Mouse (Mus musculus) midbrain, embryonic 16.5 days (tissue): ENCODE results near the gene Akap17b. TPM values are rescaled to one million over a fixed set of nuclear protein-coding genes. Genes with fewer than 3 reads are reported as not detected.

Experiments used
- ATAC-seq: fragments of 200-750 bp; cut with Nextera tagmentation; 2 replicates; pipeline ENCODE4 v1.8.0; 2017; ENCODE audit warnings: moderate TSS enrichment
- H3K27ac ChIP-seq: fragments of 300-500 bp; sonication (generic); 2 replicates; pipeline ENCODE4 v1.5.1; 2014; ENCODE audit warnings: mild to moderate bottlenecking, low read length, mixed read lengths
- H3K27me3 ChIP-seq: fragments of 300-500 bp; sonication (generic); 2 replicates; pipeline ENCODE4 v1.6.1; 2014; ENCODE audit warnings: low read depth, low read length, mixed read lengths; ENCODE audit not compliant: control insufficient read depth, insufficient read depth
- H3K36me3 ChIP-seq: fragments of 300-500 bp; sonication (generic); 2 replicates; pipeline ENCODE4 v1.6.1; 2014; ENCODE audit warnings: mild to moderate bottlenecking, low read length, moderate library complexity, mixed read lengths; ENCODE audit not compliant: control insufficient read depth, insufficient read depth
- H3K4me1 ChIP-seq: fragments of 300-500 bp; sonication (generic); 2 replicates; pipeline ENCODE4 v1.6.1; 2014; ENCODE audit warnings: mild to moderate bottlenecking, low read length, mixed read lengths; ENCODE audit not compliant: control insufficient read depth, insufficient read depth
- H3K4me2 ChIP-seq: fragments of 300-500 bp; sonication (generic); 2 replicates; pipeline ENCODE4 v1.6.1; 2014; ENCODE audit warnings: mild to moderate bottlenecking, low read length, mixed read lengths
- H3K4me3 ChIP-seq: fragments of 300-500 bp; sonication (generic); 2 replicates; pipeline ENCODE4 v1.5.1; 2014; ENCODE audit warnings: low read depth, mild to moderate bottlenecking, low read length, moderate library complexity, mixed read lengths
- H3K9ac ChIP-seq: fragments of 300-500 bp; sonication (generic); 2 replicates; pipeline ENCODE4 v1.6.1; 2014; ENCODE audit warnings: low read depth, low read length, mixed read lengths
- H3K9me3 ChIP-seq: fragments of 300-500 bp; sonication (generic); replicated peaks from 2 replicates; pipeline ENCODE4 v1.6.1; 2014; ENCODE audit warnings: mild to moderate bottlenecking, low read length, mixed read lengths; ENCODE audit not compliant: control insufficient read depth, poor library complexity, severe bottlenecking
- WGBS: fragments of 180-500 bp; shearing (Covaris S2); extraction: QIAGEN DNeasy Blood & Tissue Kit; methylation state at CpG from one replicate; pipeline ENCODE4 v1.1.7; 2014; 5-methylcytosine and 5-hydroxymethylcytosine counted together
- polyA plus RNA-seq: library from polyadenylated mRNA; unstranded; fragments of >200 nt; fragmentation: Nextera tagmentation; extraction: Ambion mirVana; gene quantifications from 2 replicates; pipeline ENCODE4 v1.2.1, GENCODE M21; 2015

The Akap17b gene
- polyA plus RNA-seq, 1 experiment from 2014 or later, result 6.1 TPM

DNA sequence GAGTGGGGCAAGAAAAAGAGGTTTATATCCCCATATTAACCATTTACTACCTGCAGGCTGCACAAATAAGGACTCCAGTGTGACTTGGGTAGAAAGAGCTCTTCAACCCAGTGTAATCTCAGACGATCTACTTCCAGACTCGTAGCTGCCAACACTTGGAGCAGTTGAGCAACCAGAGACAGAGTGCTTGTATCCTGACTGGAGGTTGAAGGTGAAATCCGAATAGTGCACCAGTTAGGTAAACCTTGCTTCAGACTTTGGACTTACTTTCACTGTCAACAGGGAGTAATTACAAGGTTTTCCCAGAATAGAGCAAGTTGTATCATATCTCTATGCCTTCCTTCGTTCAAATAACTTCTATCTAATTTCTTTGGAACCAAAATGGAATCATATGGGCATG, 53.7 kb downstream of the Akap17b start:
- no peak overlapping the region for H3K9ac ChIP-seq
- no peak for ATAC-seq
- no peaks in the 10 kb centered on the region; the same call in 1 of the 2 replicates for H3K4me1 ChIP-seq
- WGBS, result 71% methylated on average over 4 of the region's 4 CpGs
- no peak overlapping the region for H3K4me3 ChIP-seq
- H3K4me2 ChIP-seq, result no peak overlapping the region
- H3K27me3 ChIP-seq, result no peaks in the 10 kb centered on the region
- no peaks in the 10 kb centered on the region for H3K36me3 ChIP-seq
- H3K9me3 ChIP-seq, result no peaks in the 10 kb centered on the region
- no peak overlapping the region for H3K27ac ChIP-seq

DNA sequence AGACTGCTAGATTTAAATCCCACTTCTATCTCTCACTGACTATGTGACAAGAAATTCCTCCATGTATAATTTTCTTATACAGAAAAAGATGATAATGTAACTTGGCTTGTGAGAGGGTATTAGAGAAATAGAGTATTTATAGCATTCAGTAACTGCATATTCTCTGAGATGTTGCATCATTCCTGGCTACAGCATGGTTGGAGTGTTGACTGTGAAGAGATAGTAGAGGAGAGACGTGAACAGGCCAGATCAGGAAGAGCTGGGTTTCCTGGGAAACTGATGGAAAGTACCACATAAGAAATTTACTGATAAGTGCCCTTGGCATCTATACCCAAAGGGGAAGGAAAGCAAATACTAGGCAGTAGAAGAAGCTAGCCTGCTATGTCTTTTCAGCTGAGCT, 54.1 kb downstream of the Akap17b start:
- no peak overlapping the region for H3K4me3 ChIP-seq
- 61% methylated on average over 1 of the region's 1 CpGs for whole genome bisulfite sequencing
- ATAC-seq, result no peak

DNA sequence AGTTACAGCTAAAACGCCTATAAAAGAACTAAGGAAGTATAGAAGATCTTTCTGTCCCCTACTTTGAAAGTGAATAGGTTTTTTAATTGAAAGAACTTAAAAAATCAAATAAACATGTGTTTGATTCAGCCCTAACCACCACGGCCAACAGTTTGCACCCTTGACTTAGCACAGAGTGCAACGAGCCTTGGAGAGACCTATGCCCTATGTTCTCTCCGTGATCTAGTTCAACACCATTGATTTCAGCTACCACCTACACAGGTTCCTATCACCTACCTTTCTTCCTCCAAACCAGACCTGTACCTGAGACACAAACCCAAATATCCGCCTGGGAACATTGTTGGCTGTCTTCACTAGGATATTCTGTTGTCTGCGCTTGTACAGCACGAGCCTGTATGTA, 54.9 kb downstream of the Akap17b start:
- no peak for ATAC-seq
- Histone ChIP-seq H3K4me2 (no peak overlapping the region), H3K36me3 (no peaks in the 10 kb centered on the region), H3K4me1 (no peaks in the 10 kb centered on the region; the same call in 1 of the 2 replicates), H3K9ac (no peak overlapping the region), H3K4me3 (no peak overlapping the region), H3K27ac (no peak overlapping the region), H3K27me3 (no peaks in the 10 kb centered on the region), H3K9me3 (no peaks in the 10 kb centered on the region)
- WGBS, result 87% methylated on average over 7 of the region's 7 CpGs

More for the DNA sequence above, 54.1 kb downstream of the Akap17b start:
- no peaks in the 10 kb centered on the region for H3K27me3 ChIP-seq
- H3K4me2 ChIP-seq, result no peak overlapping the region
- H3K36me3 ChIP-seq, result no peaks in the 10 kb centered on the region
- no peaks in the 10 kb centered on the region for H3K9me3 ChIP-seq
- H3K4me1 ChIP-seq, result no peaks in the 10 kb centered on the region; the same call in 1 of the 2 replicates
- H3K9ac ChIP-seq, result no peak overlapping the region
- H3K27ac ChIP-seq, result no peak overlapping the region

DNA sequence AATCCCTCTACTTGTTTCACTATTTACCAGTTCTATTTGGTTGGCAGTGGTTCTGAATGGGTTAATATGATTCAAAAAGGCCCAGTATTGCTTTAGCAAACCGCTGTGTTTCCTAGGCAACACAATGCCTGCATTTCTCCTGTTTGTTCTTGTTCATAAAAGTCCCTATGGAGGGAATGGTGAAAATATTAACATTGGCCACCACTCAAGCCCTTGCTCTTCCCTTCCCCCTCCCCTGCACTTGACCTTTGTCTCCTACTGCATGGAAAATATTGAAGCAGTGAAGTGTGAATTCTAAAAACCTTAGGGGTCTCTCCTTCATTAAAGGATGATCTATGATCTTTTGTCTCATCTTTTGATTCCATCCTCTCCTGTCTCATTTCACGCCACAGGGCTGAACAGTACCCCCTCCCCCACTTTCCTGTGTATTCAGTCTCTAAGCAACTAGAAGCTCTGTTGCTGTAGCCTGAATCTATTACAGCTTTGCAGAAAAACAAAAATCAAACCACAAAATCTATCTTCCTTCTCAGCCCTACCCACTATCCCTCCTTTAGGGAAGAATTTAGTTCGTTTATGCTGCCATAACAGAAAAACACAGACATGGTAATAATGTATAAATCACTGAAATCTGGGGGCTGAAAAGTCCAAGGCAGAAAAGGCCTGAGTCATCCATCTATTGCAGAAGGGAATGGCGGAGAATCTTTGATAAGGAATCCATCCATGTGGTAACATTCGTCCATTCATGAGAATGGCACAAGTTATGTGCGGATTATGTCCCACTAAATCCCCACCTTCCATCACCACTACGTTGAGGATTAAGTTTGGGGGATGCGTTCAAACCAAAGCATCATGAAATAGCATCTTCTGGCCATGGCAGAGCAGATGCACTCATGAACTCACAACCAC, 57.6 kb downstream of the Akap17b start:
- Histone ChIP-seq H3K9me3 (no peaks in the 10 kb centered on the region), H3K4me1 (no peaks in the 10 kb centered on the region; the same call in 1 of the 2 replicates), H3K27me3 (no peaks in the 10 kb centered on the region), H3K9ac (no peak overlapping the region), H3K4me3 (no peak overlapping the region), H3K36me3 (no peaks in the 10 kb centered on the region), H3K4me2 (peak overlapping the region; percentile 12), H3K27ac (peak overlapping the region; percentile 88)
- WGBS, result 36% methylated on average over 8 of the region's 8 CpGs
- ATAC-seq, result peak; percentile 95

DNA sequence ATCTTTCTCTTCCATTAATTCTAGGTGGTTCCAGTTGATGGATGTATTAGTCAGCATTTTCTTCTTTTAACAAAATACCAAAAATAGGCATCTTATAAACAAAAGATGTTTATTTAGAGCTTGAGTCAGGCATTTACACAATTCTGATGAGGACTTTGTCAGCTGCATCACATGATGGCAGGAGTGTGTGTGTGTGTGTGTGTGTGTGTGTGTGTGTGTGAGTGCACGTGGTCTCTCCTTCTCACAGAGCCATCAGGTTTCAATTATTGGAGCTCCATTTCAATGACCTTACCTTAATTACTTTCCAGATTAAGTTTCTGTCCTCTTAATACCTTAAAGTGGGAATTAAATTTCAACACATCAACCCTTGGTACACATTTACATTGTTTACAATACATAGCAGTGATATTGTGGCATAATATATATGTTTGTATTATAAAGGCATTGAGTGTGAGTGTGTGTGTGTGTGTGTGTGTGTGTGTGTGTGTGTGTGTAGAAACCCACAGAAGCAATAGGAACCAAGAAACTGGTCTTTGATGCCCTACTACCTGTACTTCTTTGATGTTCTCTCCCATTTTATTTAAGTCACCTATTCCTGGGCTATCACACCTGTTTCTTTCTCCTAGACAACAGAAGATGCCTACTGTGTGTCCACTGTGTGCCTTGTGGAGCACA, 58.4 kb downstream of the Akap17b start:
- Histone ChIP-seq H3K4me1 (no peaks in the 10 kb centered on the region; the same call in 1 of the 2 replicates), H3K9me3 (no peaks in the 10 kb centered on the region), H3K27ac (peak overlapping the region; percentile 88), H3K36me3 (no peaks in the 10 kb centered on the region), H3K4me3 (no peak overlapping the region), H3K4me2 (peak overlapping the region; percentile 12; the same call in 1 of the 2 replicates), H3K27me3 (no peaks in the 10 kb centered on the region), H3K9ac (no peak overlapping the region)
- WGBS, result 40% methylated on average over 1 of the region's 1 CpGs
- peak; percentile 33 for ATAC-seq

GRCm38 (mm10) chrX:36562079-36562478, 83.1 kb downstream of the Akap17b start:
- no peak for ATAC-seq

GRCm38 (mm10) chrX:36561650-36562049, 83.5 kb downstream of the Akap17b start:
- H3K9me3 ChIP-seq, result no peaks in the 10 kb centered on the region
- H3K4me3 ChIP-seq, result no peak overlapping the region
- H3K27ac ChIP-seq, result no peak overlapping the region
- no peak overlapping the region for H3K9ac ChIP-seq
- 9% methylated on average over 7 of the region's 7 CpGs for WGBS
- no peaks in the 10 kb centered on the region for H3K27me3 ChIP-seq
- no peak for ATAC-seq
- H3K4me1 ChIP-seq, result no peaks in the 10 kb centered on the region
- no peaks in the 10 kb centered on the region for H3K36me3 ChIP-seq
- no peak overlapping the region for H3K4me2 ChIP-seq

More at GRCm38 (mm10) chrX:36562079-36562478, 83.1 kb downstream of the Akap17b start:
- Histone ChIP-seq H3K36me3 (no peaks in the 10 kb centered on the region), H3K4me2 (no peak overlapping the region), H3K4me3 (no peak overlapping the region), H3K9me3 (no peaks in the 10 kb centered on the region), H3K27ac (no peak overlapping the region), H3K9ac (no peak overlapping the region), H3K4me1 (no peaks in the 10 kb centered on the region), H3K27me3 (no peaks in the 10 kb centered on the region)
- WGBS, result 42% methylated on average over 3 of the region's 3 CpGs

DNA sequence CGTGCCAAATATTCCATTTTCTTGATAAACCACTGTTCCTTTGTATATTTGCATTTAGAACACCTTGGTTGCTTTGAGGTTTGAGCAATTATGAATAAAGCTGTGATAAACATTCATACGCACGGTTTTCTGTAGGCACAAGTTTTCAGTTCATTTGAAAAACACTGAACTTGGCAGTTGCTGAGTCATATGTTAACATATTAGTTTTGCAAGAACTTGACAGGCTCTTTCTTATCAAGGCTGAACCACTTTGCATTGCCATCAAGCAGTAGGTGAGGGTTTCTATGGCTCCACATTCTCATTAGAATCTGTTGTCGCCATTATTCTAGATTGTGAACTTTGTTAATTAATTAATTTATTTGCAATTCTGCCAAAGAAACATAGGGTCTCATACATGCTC, 85.0 kb downstream of the Akap17b start:
- 80% methylated on average over 4 of the region's 4 CpGs for WGBS
- no peak overlapping the region for H3K27ac ChIP-seq
- no peaks in the 10 kb centered on the region for H3K9me3 ChIP-seq
- no peaks in the 10 kb centered on the region for H3K27me3 ChIP-seq
- H3K4me2 ChIP-seq, result no peak overlapping the region
- no peak overlapping the region for H3K9ac ChIP-seq
- no peaks in the 10 kb centered on the region for H3K36me3 ChIP-seq
- H3K4me1 ChIP-seq, result no peaks in the 10 kb centered on the region
- ATAC-seq, result no peak
- H3K4me3 ChIP-seq, result no peak overlapping the region
